Mouse (Mus musculus) embryonic fibroblast, embryonic 13.5 days (primary cell): ENCODE data around the gene 2700049A03Rik.

Experiments
- CTCF ChIP-seq: IDR thresholded peaks from 2 replicates; pipeline ENCODE4 v1.5.1; 2011; ENCODE audit warnings: mild to moderate bottlenecking, control low read depth, low read length, moderate library complexity, borderline replicate concordance; ENCODE audit not compliant: insufficient read depth
- POLR2A ChIP-seq: IDR thresholded peaks from 2 replicates; pipeline ENCODE4 v1.6.1; 2011; ENCODE audit warnings: low read depth, mild to moderate bottlenecking, control low read depth, low read length, moderate library complexity

DNA sequence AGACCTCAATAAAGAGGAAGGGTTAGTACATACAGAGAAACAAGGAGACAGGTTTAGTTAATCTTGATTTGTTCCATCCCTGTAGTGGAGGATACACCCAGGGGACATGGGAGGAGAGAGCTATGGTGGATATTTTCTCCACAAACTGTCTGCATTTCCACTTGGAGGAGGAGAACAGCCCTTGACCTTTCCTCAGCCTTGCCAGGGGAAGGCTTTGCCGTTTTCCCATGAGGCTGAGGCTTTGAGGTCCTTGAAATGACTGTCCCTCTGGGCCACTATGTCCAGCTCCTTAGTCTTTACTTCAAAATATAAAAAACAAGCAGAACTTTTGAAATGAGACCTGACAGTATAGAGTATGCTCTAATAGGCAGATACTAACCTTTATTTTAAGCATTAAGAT, 33.3 kb downstream of the 2700049A03Rik start:
- TF ChIP-seq CTCF (no peak), POLR2A (no peak)
